Mouse (Mus musculus) erythroblast, embryonic 14.5 days (primary cell): ENCODE measurements around the gene G530012D18Rik.
"Not testable (repeated sequence)": the region's sequence is repeated elsewhere in the genome, so short reads cannot be mapped to it uniquely, and the experiment has no call there.

Source experiments
- GATA1 ChIP-seq: IDR thresholded peaks from 2 replicates; pipeline ENCODE4 v1.6.1; 2012; ENCODE audit warnings: low read length, inconsistent platforms, mixed read lengths
- TAL1 ChIP-seq: IDR thresholded peaks from 3 replicates; pipeline ENCODE4 v1.6.1; 2012; ENCODE audit warnings: low read length, inconsistent platforms, mixed read lengths

DNA sequence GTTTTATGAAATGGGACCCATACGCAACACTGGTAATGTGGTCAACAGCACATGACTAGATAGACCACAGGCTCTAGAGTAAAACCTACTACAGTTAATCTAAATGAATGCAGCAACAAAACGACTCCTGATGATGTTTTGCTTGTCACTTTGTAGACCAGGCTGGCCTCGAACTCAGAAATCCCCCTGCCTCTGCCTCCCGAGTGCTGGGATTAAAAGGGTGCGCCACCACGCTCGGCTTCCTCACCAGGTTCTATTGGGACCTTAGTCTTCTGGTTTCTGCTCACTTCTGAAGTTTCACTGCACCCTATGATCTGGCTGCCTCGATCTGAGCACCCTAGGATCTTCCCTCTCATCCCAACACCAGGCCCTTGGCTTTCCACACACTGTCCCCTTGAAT lies 17.1 kb downstream of the G530012D18Rik start:
- TF ChIP-seq TAL1, GATA1: not testable (repeated sequence)
